Mouse (Mus musculus): ENCODE measurements at regions not wholly inside any gene's neighbourhood (a gene's known extent, or its start where the extent isn't known, plus 50 kb on each side); places are given as distances from the start of the nearest gene placed in this dataset.

DNA sequence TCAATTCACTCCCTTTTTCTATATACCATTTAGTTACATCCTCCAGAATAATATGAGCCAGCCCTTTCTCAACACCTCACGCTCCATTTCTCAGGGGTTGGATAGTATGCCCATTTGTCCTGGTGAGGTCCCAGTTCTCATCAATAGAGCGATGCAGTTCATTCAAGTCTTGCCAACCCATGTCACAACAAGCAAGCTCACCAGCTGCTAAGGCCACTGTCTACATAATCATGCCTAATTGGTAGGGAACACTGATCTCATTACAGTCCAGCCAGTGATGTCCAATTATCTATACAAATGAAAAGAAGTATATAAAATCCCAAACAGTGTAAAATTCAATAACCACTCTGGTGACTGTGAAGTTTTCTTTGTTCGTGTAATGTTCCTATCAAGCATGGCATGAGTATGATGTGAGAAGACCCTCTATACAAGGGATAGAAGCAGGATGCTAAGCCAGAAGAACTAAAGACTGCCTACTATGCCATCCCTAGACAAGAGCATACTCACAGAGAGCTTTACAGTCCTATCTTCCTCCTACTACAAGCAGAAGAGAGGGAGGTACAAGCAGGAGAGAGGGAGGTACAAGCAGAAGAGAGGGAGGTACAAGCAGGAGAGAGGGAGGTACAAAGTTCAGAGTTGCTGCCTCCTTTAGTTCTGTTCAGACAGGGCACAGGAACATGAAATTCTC lies 269.6 kb upstream of the Lmcd1 start:
- TF ChIP-seq CTCF (IDR thresholded peaks at IDR 0.05; ENCODE audit: control insufficient read depth, insufficient read depth, low read length) (no peak), POLR2A (IDR thresholded peaks at IDR 0.05; ENCODE audit: borderline replicate concordance, control insufficient read depth, low read depth, low read length) (no peak)
